Mouse (Mus musculus): ENCODE measurements around the gene Gnb2. TPM values are rescaled to one million over a fixed set of nuclear protein-coding genes. Genes with fewer than 3 reads are reported as not detected.
A peak's percentile ranks its signal among the peaks of the same experiment; 100 is the strongest.

Gnb2 gene
- polyA plus RNA-seq, 1 experiment from 2014 or later: 483 TPM

- no peak for ATAC-seq
- peaks cover 87% of the 10 kb centered on the region for H3K36me3 ChIP-seq (ENCODE audit: poor library complexity, severe bottlenecking)
- peak overlapping the region; percentile 77 for H3K27ac ChIP-seq
- no peak overlapping the region for H3K4me3 ChIP-seq
- H3K27me3 ChIP-seq: no peaks in the 10 kb centered on the region
- H3K4me1 ChIP-seq: peaks cover 48% of the 10 kb centered on the region
- H3K9me3 ChIP-seq (replicated peaks): no peaks in the 10 kb centered on the region
- H3K4me2 ChIP-seq: no peak overlapping the region
- 39% methylated on average over 16 of the region's 16 CpGs for WGBS
- H3K9ac ChIP-seq: 0 out of 2 replicates have a peak overlapping the region, but pooled peaks have one; percentile 7
Measured at GRCm38 (mm10) chr5:137526192-137526936, 6.9 kb downstream of the Gnb2 start.

- Histone ChIP-seq H3K4me2 (no peak overlapping the region), H3K36me3 (ENCODE audit: poor library complexity, severe bottlenecking) (peaks cover 96% of the 10 kb centered on the region), H3K9ac (peak overlapping the region; percentile 1; the same call in 1 of the 2 replicates), H3K4me3 (no peak overlapping the region), H3K4me1 (peaks cover 46% of the 10 kb centered on the region), H3K9me3 (replicated peaks) (no peaks in the 10 kb centered on the region), H3K27ac (peak overlapping the region; percentile 59), H3K27me3 (no peaks in the 10 kb centered on the region)
- no peak for ATAC-seq
- WGBS: 78% methylated on average over 16 of the region's 16 CpGs
Measured at GRCm38 (mm10) chr5:137525511-137525910, 7.8 kb downstream of the Gnb2 start.

GRCm38 (mm10) chr5:137524671-137525070 is 8.6 kb downstream of the Gnb2 start:
- H3K36me3 ChIP-seq (ENCODE audit: poor library complexity, severe bottlenecking): peaks cover 99% of the 10 kb centered on the region
- no peaks in the 10 kb centered on the region for H3K27me3 ChIP-seq
- H3K27ac ChIP-seq: peak overlapping the region; percentile 59; the same call in 1 of the 2 replicates
- H3K4me1 ChIP-seq: peaks cover 38% of the 10 kb centered on the region
- 0 out of 2 replicates have a peak overlapping the region, but pooled peaks have one; percentile 1 for H3K9ac ChIP-seq
- no peak for ATAC-seq
- H3K4me2 ChIP-seq: no peak overlapping the region
- H3K4me3 ChIP-seq: no peak overlapping the region
- no peaks in the 10 kb centered on the region for H3K9me3 ChIP-seq (replicated peaks)
- WGBS: 87% methylated on average over 13 of the region's 13 CpGs

- no peak for ATAC-seq
- no peak overlapping the region for H3K4me2 ChIP-seq
- no peak overlapping the region for H3K27ac ChIP-seq
- WGBS: 84% methylated on average over 8 of the region's 8 CpGs
- no peaks in the 10 kb centered on the region for H3K27me3 ChIP-seq
- H3K9ac ChIP-seq: 0 out of 2 replicates have a peak overlapping the region, but pooled peaks have one; percentile 1
- peaks cover 33% of the 10 kb centered on the region for H3K4me1 ChIP-seq
- peaks cover 99% of the 10 kb centered on the region for H3K36me3 ChIP-seq (ENCODE audit: poor library complexity, severe bottlenecking)
- H3K4me3 ChIP-seq: no peak overlapping the region
- no peaks in the 10 kb centered on the region for H3K9me3 ChIP-seq (replicated peaks)
Measured at GRCm38 (mm10) chr5:137524251-137524515, 9.1 kb downstream of the Gnb2 start.

- Histone ChIP-seq H3K27ac (peak overlapping the region; percentile 48; the same call in 1 of the 2 replicates), H3K4me2 (no peak overlapping the region), H3K4me1 (peaks cover 30% of the 10 kb centered on the region), H3K27me3 (no peaks in the 10 kb centered on the region), H3K4me3 (no peak overlapping the region), H3K9ac (no peak overlapping the region), H3K36me3 (ENCODE audit: poor library complexity, severe bottlenecking) (peaks cover 99% of the 10 kb centered on the region), H3K9me3 (replicated peaks) (no peaks in the 10 kb centered on the region)
- ATAC-seq: no peak
- 82% methylated on average over 25 of the region's 25 CpGs for WGBS
Measured at GRCm38 (mm10) chr5:137523396-137524250, 9.7 kb downstream of the Gnb2 start.

- H3K36me3 ChIP-seq (ENCODE audit: poor library complexity, severe bottlenecking): peaks cover 97% of the 10 kb centered on the region
- H3K9me3 ChIP-seq (replicated peaks): no peaks in the 10 kb centered on the region
- ATAC-seq: no peak
- no peak overlapping the region for H3K9ac ChIP-seq
- 0 out of 2 replicates have a peak overlapping the region, but pooled peaks have one; percentile 48 for H3K27ac ChIP-seq
- H3K27me3 ChIP-seq: no peaks in the 10 kb centered on the region
- H3K4me3 ChIP-seq: no peak overlapping the region
- no peak overlapping the region for H3K4me2 ChIP-seq
- 82% methylated on average over 11 of the region's 11 CpGs for WGBS
- peaks cover 22% of the 10 kb centered on the region for H3K4me1 ChIP-seq
Measured at GRCm38 (mm10) chr5:137522711-137523110, 10.6 kb downstream of the Gnb2 start.

- Histone ChIP-seq H3K27ac (no peak overlapping the region), H3K36me3 (ENCODE audit: poor library complexity, severe bottlenecking) (peaks cover 89% of the 10 kb centered on the region), H3K4me2 (no peak overlapping the region), H3K4me3 (no peak overlapping the region), H3K9me3 (replicated peaks) (no peaks in the 10 kb centered on the region), H3K27me3 (no peaks in the 10 kb centered on the region), H3K9ac (no peak overlapping the region), H3K4me1 (peaks cover 16% of the 10 kb centered on the region)
- 81% methylated on average over 9 of the region's 9 CpGs for WGBS
- ATAC-seq: no peak
Measured at GRCm38 (mm10) chr5:137521861-137522260, 11.4 kb downstream of the Gnb2 start.

GRCm38 (mm10) chr5:137519691-137520550 is 13.4 kb downstream of the Gnb2 start:
- Histone ChIP-seq H3K4me1 (peaks cover 9% of the 10 kb centered on the region; the same call in 1 of the 2 replicates), H3K9ac (no peak overlapping the region), H3K9me3 (replicated peaks) (no peaks in the 10 kb centered on the region), H3K4me3 (no peak overlapping the region), H3K27ac (no peak overlapping the region), H3K27me3 (no peaks in the 10 kb centered on the region), H3K4me2 (no peak overlapping the region), H3K36me3 (ENCODE audit: poor library complexity, severe bottlenecking) (peaks cover 73% of the 10 kb centered on the region)
- no peak for ATAC-seq
- WGBS: 94% methylated on average over 27 of the region's 27 CpGs

GRCm38 (mm10) chr5:137518436-137518835 is 14.9 kb downstream of the Gnb2 start, which contains the start of gene Gigyf1:
Gene Gigyf1, plus strand, starts transcription at chr5:137518548.
- no peak within 1 kb of the TSS for H3K27ac ChIP-seq

GRCm38 (mm10) chr5:137514811-137515210 is 18.5 kb downstream of the Gnb2 start:
- Histone ChIP-seq H3K27me3 (no peaks in the 10 kb centered on the region), H3K36me3 (ENCODE audit: poor library complexity, severe bottlenecking) (peaks cover 29% of the 10 kb centered on the region), H3K9ac (no peak overlapping the region), H3K9me3 (replicated peaks) (no peaks in the 10 kb centered on the region), H3K4me2 (no peak overlapping the region), H3K4me1 (peaks cover 48% of the 10 kb centered on the region), H3K27ac (no peak overlapping the region), H3K4me3 (no peak overlapping the region)
- no peak for ATAC-seq
- 97% methylated on average over 3 of the region's 3 CpGs for WGBS

More at GRCm38 (mm10) chr5:137518436-137518835, 14.9 kb downstream of the Gnb2 start, which contains the start of gene Gigyf1:
- H3K4me2 ChIP-seq: no peak within 1 kb of the TSS
- no peak within 1 kb of the TSS for H3K9ac ChIP-seq
- H3K9me3 ChIP-seq (replicated peaks): no peaks in the 10 kb centered on the region
- H3K36me3 ChIP-seq (ENCODE audit: poor library complexity, severe bottlenecking): peaks cover 65% of the 10 kb centered on the region
- peaks cover 23% of the 10 kb centered on the region for H3K4me1 ChIP-seq
- no peak within 1 kb of the TSS for H3K4me3 ChIP-seq
- no peak; the same call in 1 of the 2 replicates for ATAC-seq
- H3K27me3 ChIP-seq: no peaks in the 10 kb centered on the region
- WGBS: 82% methylated on average over 5 of the region's 5 CpGs

GRCm38 (mm10) chr5:137513951-137514721 is 19.2 kb downstream of the Gnb2 start:
- Histone ChIP-seq H3K4me2 (no peak overlapping the region), H3K9me3 (replicated peaks) (no peaks in the 10 kb centered on the region), H3K27ac (no peak overlapping the region), H3K36me3 (ENCODE audit: poor library complexity, severe bottlenecking) (peaks cover 22% of the 10 kb centered on the region), H3K9ac (peak overlapping the region; percentile 50), H3K4me3 (no peak overlapping the region), H3K4me1 (peaks cover 50% of the 10 kb centered on the region), H3K27me3 (no peaks in the 10 kb centered on the region)
- no peak for ATAC-seq
- 84% methylated on average over 12 of the region's 12 CpGs for WGBS
